ENCODE assay signal across 20 mouse cellular contexts in genomic region chr6:90546274-90546673, GRCm38 (mm10).
"Had no signal": no experiment of that assay in that cellular context is flagged by ENCODE, and none has a peak within 500 bp of the region (broad histone marks: within the 10 kb centered on the region; RNA-seq: fewer than 3 reads in every experiment).

No protein-coding gene starts in this region.

- H3K4me3 ChIP-seq: limb, embryonic 12.5 days; limb, embryonic 15.5 days; lung, embryonic 15.5 days; megakaryocyte, embryonic 14.5 days; midbrain, embryonic 10.5 days; midbrain, embryonic 13.5 days; myocyte; neural tube, embryonic 13.5 days had no signal

- H3K9ac ChIP-seq: limb, embryonic 12.5 days; limb, embryonic 15.5 days; liver, embryonic 14.5 days; lung, embryonic 15.5 days; midbrain, embryonic 13.5 days; neural tube, embryonic 13.5 days had no signal

- ATAC-seq: intestine, postnatal 0 days; midbrain, embryonic 13.5 days; midbrain, embryonic 16.5 days had no signal

- H3K36me3 ChIP-seq: limb, embryonic 12.5 days; limb, embryonic 15.5 days; lung, embryonic 15.5 days; midbrain, embryonic 10.5 days; midbrain, embryonic 13.5 days; neural tube, embryonic 13.5 days had no signal

- H3K27me3 ChIP-seq: limb, embryonic 15.5 days; lung, embryonic 15.5 days; midbrain, embryonic 13.5 days; neural tube, embryonic 13.5 days had no signal

- H3K9me3 ChIP-seq: limb, embryonic 12.5 days; limb, embryonic 15.5 days; lung, embryonic 15.5 days; megakaryocyte, embryonic 14.5 days; midbrain, embryonic 10.5 days; midbrain, embryonic 13.5 days; neural tube, embryonic 13.5 days had no signal

- H3K27ac ChIP-seq: limb, embryonic 12.5 days; limb, embryonic 15.5 days; liver, embryonic 14.5 days; lung, embryonic 15.5 days; midbrain, embryonic 10.5 days; midbrain, embryonic 13.5 days; neural tube, embryonic 13.5 days had no signal

- H3K4me2 ChIP-seq: limb, embryonic 12.5 days; limb, embryonic 15.5 days; lung, embryonic 15.5 days; midbrain, embryonic 13.5 days; neural tube, embryonic 13.5 days had no signal

- DNase-seq: kidney, postnatal 10 days; left cerebral cortex, postnatal 4 days; lung, adult 18-20 months; lung, postnatal 10 days; lung, postnatal 36 days; retina, postnatal 1 day; right cerebral cortex, postnatal 25 days; thymus, adult 18-20 months; thymus, postnatal 36 days had no signal
